Mouse (Mus musculus) liver, embryonic 11.5 days (tissue): ENCODE data around the gene Fgfr2. TPM values are rescaled to one million over a fixed set of nuclear protein-coding genes. Genes with fewer than 3 reads are reported as not detected.

Experiments
- ATAC-seq: fragments of 200-750 bp; cut with Nextera tagmentation; replicated peaks from 2 replicates; pipeline ENCODE4 v1.8.0; 2017; ENCODE audit warnings: moderate number of reproducible peaks, mild to moderate bottlenecking, moderate TSS enrichment, moderate library complexity; ENCODE audit not compliant: low FRiP score
- DNase-seq: peaks from one replicate; pipeline ENCODE4 v3.0.0-alpha.2; 2017; ENCODE audit warnings: low spot score
- H3K27ac ChIP-seq: fragments of 300-500 bp; sonication (generic); 2 replicates; pipeline ENCODE4 v1.5.1; 2014; ENCODE audit warnings: mild to moderate bottlenecking, low read depth, low read length, control low read depth
- H3K27me3 ChIP-seq: fragments of 300-500 bp; sonication (generic); replicated peaks from 2 replicates; pipeline ENCODE4 v1.6.1; 2014; ENCODE audit warnings: low read length, mixed read lengths; ENCODE audit not compliant: control insufficient read depth, insufficient read depth
- H3K36me3 ChIP-seq: fragments of 300-500 bp; sonication (generic); 2 replicates; pipeline ENCODE4 v1.6.1; 2014; ENCODE audit warnings: mild to moderate bottlenecking, low read length, moderate library complexity, mixed read lengths; ENCODE audit not compliant: control insufficient read depth, insufficient read depth
- H3K4me1 ChIP-seq: fragments of 300-500 bp; sonication (generic); replicated peaks from 2 replicates; pipeline ENCODE4 v1.6.1; 2014; ENCODE audit warnings: low read length, mixed read lengths; ENCODE audit not compliant: control insufficient read depth, insufficient read depth
- H3K4me2 ChIP-seq: fragments of 300-500 bp; sonication (generic); 2 replicates; pipeline ENCODE4 v1.6.1; 2014; ENCODE audit warnings: mild to moderate bottlenecking, control low read depth, moderate library complexity
- H3K4me3 ChIP-seq: fragments of 300-500 bp; sonication (generic); 2 replicates; pipeline ENCODE4 v1.5.1; 2014; ENCODE audit warnings: low read depth, low read length, control low read depth
- H3K9ac ChIP-seq: fragments of 300-500 bp; sonication (generic); 2 replicates; pipeline ENCODE4 v1.6.1; 2014; ENCODE audit warnings: low read depth, low read length, control low read depth
- H3K9me3 ChIP-seq: fragments of 300-500 bp; sonication (generic); 2 replicates; pipeline ENCODE4 v1.6.1; 2016; ENCODE audit warnings: low read length, inconsistent platforms, mixed read lengths; ENCODE audit not compliant: control insufficient read depth
- WGBS: fragments of 180-500 bp; shearing (Covaris S2); extraction: QIAGEN DNeasy Blood & Tissue Kit; methylation state at CpG from one replicate; pipeline ENCODE4 v1.1.7; 2014; 5-methylcytosine and 5-hydroxymethylcytosine counted together
- polyA plus RNA-seq: library from polyadenylated mRNA; unstranded; fragments of >200 nt; fragmentation: Nextera tagmentation; extraction: Ambion mirVana; gene quantifications from 2 replicates; pipeline ENCODE4 v1.2.1, GENCODE M21; 2014

Fgfr2 gene
- polyA plus RNA-seq, 1 experiment from 2014 or later: 32.6 TPM

DNA sequence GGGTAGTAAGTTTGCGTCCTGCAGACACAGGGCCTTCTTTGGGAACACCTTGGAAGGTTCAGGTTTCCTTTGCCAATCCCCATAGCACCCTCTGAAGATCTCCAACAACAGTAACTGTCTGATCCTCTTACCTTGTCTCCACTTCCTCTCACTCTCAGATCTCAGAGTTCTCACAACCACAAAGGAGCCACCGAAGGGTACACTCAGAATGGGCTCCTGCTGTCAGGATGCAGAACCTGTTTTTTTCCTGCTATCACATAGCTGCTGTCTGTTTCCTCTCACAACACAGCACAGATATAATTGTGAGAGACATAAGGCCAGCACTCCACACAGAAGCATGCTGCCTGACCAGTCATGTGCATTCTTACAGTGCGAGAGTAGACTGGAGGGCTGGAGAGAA is 2086.8 kb downstream of the Fgfr2 start:
- Histone ChIP-seq H3K9ac (no peak overlapping the region), H3K9me3 (no peaks in the 10 kb centered on the region), H3K36me3 (no peaks in the 10 kb centered on the region), H3K27me3 (no peaks in the 10 kb centered on the region), H3K4me3 (no peak overlapping the region), H3K27ac (no peak overlapping the region), H3K4me2 (no peak overlapping the region), H3K4me1 (no peaks in the 10 kb centered on the region)
- 61% methylated on average over 3 of the region's 3 CpGs for WGBS
- ATAC-seq: no peak
- no peak for DNase-seq

DNA sequence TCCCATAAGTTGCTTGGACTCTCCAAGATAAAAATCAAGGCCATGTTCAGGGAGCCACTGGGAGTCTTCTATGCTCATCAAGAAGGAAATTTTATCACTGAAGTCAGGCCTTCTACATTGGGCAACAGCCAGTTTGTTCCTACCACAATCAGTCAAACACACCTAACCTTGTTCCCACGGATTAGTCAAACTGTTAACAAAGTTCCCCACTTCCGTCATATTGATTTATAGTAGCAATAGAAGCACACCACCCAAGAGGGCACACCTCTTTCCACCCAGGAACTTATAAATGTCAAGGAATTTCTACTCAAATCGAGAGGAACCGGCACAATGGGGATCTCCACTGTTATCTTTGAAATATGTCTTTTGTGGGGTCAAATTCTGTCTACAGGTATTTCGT is 2091.4 kb downstream of the Fgfr2 start, which contains the start of gene Dmbt1:
Gene Dmbt1 (plus strand): TSS at position 299 of the 400 bp plus-strand sequence.
- Histone ChIP-seq H3K4me2 (no peak within 1 kb of the TSS), H3K27ac (no peak within 1 kb of the TSS), H3K4me1 (no peaks in the 10 kb centered on the region), H3K36me3 (no peaks in the 10 kb centered on the region), H3K27me3 (no peaks in the 10 kb centered on the region), H3K4me3 (no peak within 1 kb of the TSS), H3K9ac (no peak within 1 kb of the TSS), H3K9me3 (no peaks in the 10 kb centered on the region)
- DNase-seq (no peak), ATAC-seq (no peak)
- WGBS: 77% methylated on average over 5 of the region's 5 CpGs

DNA sequence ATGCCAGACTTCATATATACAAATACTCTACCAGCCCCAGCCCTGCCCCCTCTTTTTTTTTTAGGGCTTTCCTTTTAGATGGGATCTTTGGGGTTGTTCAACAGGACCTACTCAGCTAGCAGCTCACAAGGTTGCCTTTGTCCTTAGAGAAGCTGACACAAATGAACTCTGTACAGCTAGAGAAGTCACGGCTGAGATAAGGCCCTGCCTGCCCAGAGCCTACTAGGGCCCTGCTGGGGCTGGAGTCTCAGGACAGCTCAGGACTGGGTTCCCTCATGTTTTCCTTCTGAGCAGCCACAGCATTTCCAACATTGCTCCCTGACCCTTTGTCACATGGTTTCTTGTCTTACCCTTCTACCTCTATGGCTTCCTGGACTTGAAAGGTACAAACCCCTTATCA is 2095.6 kb downstream of the Fgfr2 start:
- no peak overlapping the region for H3K27ac ChIP-seq
- H3K4me1 ChIP-seq: no peaks in the 10 kb centered on the region
- H3K36me3 ChIP-seq: no peaks in the 10 kb centered on the region
- no peak overlapping the region for H3K4me3 ChIP-seq
- DNase-seq (no peak), ATAC-seq (no peak)
- WGBS: 71% methylated on average over 1 of the region's 1 CpGs
- no peaks in the 10 kb centered on the region for H3K27me3 ChIP-seq
- H3K4me2 ChIP-seq: no peak overlapping the region
- H3K9me3 ChIP-seq: no peaks in the 10 kb centered on the region
- H3K9ac ChIP-seq: no peak overlapping the region

DNA sequence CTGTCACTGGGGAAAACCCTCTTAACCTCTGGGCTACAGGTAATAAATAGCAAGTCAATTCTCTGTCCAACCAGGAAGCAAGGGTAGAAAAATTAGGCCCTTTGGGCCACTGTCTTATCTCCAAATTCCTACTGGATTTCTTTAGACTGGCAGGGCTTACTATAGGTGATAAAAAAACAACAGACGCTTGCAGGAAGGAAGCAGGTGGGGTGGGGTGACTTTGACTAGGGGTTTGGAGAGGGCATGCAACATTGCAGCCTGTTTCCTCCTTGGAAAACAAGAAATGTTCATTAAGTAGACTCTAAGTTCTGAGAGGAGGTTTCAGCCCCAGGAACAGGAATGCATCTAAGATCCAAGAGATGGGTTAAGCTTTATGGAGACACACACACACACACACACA is 2098.3 kb downstream of the Fgfr2 start:
- Histone ChIP-seq H3K9ac (no peak overlapping the region), H3K27me3 (no peaks in the 10 kb centered on the region), H3K36me3 (no peaks in the 10 kb centered on the region), H3K4me3 (no peak overlapping the region), H3K27ac (no peak overlapping the region), H3K4me2 (no peak overlapping the region), H3K9me3 (no peaks in the 10 kb centered on the region), H3K4me1 (no peaks in the 10 kb centered on the region)
- ATAC-seq (no peak), DNase-seq (no peak)
- 45% methylated on average over 1 of the region's 1 CpGs for WGBS

DNA sequence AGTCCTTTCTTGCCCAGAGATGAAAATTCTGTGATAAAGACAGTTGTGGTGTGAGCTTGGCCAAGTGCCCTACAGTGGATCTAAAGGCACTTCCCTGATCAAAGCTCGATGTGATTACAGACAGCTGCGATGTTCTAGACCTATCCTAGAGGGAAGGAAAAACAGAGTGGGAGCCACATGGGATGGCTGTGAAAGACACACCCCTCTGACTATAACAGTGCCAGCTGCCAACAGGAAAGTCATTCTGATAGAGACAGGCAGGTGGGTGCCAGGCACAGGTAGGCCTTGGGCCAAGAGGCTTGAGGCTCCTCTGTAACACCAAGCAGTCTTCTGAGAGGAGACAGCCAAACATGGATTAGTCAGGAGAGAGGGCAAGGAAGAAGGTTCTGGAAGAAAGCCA is 2104.0 kb downstream of the Fgfr2 start:
- Histone ChIP-seq H3K4me1 (no peaks in the 10 kb centered on the region), H3K27ac (no peak overlapping the region), H3K4me2 (no peak overlapping the region), H3K27me3 (no peaks in the 10 kb centered on the region), H3K4me3 (no peak overlapping the region), H3K9ac (no peak overlapping the region), H3K9me3 (no peaks in the 10 kb centered on the region), H3K36me3 (no peaks in the 10 kb centered on the region)
- no peak for DNase-seq
- ATAC-seq: no peak
- 84% methylated on average over 2 of the region's 2 CpGs for WGBS

DNA sequence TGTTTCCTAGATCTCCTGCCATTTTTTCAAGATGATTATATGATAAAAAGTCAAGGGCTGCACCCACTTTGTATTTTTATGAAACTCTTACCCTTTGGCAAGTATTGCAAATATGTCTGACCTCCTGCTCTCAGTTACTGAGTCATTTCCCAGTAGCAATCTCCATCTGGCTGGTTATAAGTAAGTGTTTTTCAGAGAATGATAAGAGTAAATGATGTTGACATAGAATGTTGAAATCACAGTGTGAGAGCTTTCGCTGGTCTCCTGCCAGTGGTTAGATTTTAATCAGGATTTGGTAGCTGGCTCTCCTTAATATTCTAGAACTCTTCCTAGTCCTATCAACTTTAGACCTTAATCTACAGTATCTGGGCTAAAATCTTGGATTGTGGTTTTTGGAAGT is 2111.2 kb downstream of the Fgfr2 start:
- Histone ChIP-seq H3K4me1 (no peaks in the 10 kb centered on the region), H3K27ac (no peak overlapping the region), H3K4me3 (no peak overlapping the region), H3K9me3 (no peaks in the 10 kb centered on the region), H3K4me2 (no peak overlapping the region), H3K9ac (no peak overlapping the region), H3K27me3 (no peaks in the 10 kb centered on the region), H3K36me3 (no peaks in the 10 kb centered on the region)
- ATAC-seq: no peak
- no peak for DNase-seq
- 53% methylated on average over 1 of the region's 1 CpGs for WGBS

DNA sequence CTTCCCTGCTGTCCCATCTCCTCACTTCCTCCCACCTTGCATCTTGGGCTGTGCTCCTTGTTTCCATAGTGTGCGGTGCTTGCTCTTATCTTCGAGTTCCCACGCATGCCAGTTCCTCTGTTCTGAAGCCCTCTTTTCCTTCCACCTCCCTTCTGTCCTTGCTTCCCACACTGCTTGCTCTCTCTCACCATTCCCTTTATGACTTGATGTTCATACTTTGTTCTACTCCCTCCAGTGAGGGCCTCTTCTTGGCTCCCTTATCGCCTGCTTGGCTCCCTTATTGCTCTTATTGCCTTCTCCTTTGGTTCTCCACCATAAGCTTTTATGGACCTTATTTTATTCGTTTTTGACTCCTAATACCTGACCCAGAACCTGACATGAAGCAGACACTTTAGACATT is 2114.0 kb downstream of the Fgfr2 start:
- DNase-seq (no peak), ATAC-seq (no peak)
- Histone ChIP-seq H3K4me3 (no peak overlapping the region), H3K4me2 (no peak overlapping the region), H3K27me3 (no peaks in the 10 kb centered on the region), H3K9me3 (no peaks in the 10 kb centered on the region; the same call in 1 of the 2 replicates), H3K9ac (no peak overlapping the region), H3K36me3 (no peaks in the 10 kb centered on the region), H3K27ac (no peak overlapping the region), H3K4me1 (no peaks in the 10 kb centered on the region)
- 67% methylated on average over 5 of the region's 5 CpGs for WGBS

DNA sequence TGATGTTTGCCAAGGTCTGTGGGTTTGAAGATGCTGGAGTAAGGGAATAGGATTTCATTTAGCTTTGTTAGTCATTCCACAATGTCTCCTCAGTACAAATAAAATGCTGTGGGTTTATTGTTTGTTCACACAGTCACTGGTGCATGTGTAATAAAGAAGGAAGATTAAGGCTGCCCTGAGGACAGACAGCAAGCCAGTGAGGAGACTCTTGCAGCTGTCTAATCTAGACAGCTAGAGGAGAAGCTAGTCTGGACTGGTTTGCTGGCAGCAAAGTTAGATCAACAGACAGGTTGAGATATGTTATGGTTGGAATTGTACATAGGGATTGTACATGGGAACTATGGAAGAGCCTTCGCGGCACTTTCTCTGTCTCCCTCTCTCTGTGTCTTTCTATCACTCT is 2115.9 kb downstream of the Fgfr2 start:
- Histone ChIP-seq H3K4me3 (no peak overlapping the region), H3K9me3 (no peaks in the 10 kb centered on the region; the same call in 1 of the 2 replicates), H3K4me2 (no peak overlapping the region), H3K4me1 (no peaks in the 10 kb centered on the region), H3K27ac (no peak overlapping the region), H3K9ac (no peak overlapping the region), H3K27me3 (no peaks in the 10 kb centered on the region), H3K36me3 (no peaks in the 10 kb centered on the region)
- WGBS: 90% methylated on average over 2 of the region's 2 CpGs
- ATAC-seq (no peak), DNase-seq (no peak)

DNA sequence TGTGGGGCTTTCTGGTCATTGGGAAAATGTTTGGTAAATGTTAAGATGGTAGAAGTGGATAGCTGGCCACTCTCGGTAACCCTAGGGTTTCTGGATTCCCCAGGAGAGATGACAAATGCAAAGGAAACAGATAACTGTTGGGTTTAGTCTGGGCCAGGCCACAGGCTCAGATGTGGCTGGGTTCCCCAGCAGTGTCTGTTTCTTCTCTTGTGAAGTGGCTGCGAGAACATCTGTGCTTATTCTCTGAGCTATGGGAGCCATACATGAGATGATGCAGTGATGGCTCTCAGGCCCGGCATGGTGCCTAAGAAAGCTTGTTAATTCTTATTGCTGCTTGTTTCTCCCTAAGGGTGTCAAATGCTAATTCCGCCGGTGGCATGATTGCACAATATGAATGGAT is 2119.1 kb downstream of the Fgfr2 start:
- WGBS: 87% methylated on average over 5 of the region's 5 CpGs
- no peak for DNase-seq

More for the DNA sequence above, 2119.1 kb downstream of the Fgfr2 start:
- Histone ChIP-seq H3K9ac (no peak overlapping the region), H3K9me3 (no peaks in the 10 kb centered on the region; the same call in 1 of the 2 replicates), H3K27ac (no peak overlapping the region), H3K4me3 (no peak overlapping the region), H3K4me1 (no peaks in the 10 kb centered on the region), H3K36me3 (no peaks in the 10 kb centered on the region), H3K4me2 (no peak overlapping the region), H3K27me3 (no peaks in the 10 kb centered on the region)
- ATAC-seq: no peak
